Mouse (Mus musculus) spleen, adult 2 months (tissue): ENCODE data around the gene Cd164.

ENCODE experiments used
- CTCF ChIP-seq: fragments of 200-500 bp; IDR thresholded peaks from 2 replicates; pipeline ENCODE4 v1.5.1; 2011; ENCODE audit warnings: mild to moderate bottlenecking, inconsistent platforms; ENCODE audit not compliant: insufficient read depth, insufficient read length, insufficient replicate concordance; ENCODE audit errors: extremely low read depth
- POLR2A ChIP-seq: fragments of 200-500 bp; IDR thresholded peaks from 2 replicates; pipeline ENCODE4 v1.6.1; 2011; ENCODE audit warnings: low read depth, low read length, inconsistent platforms

DNA sequence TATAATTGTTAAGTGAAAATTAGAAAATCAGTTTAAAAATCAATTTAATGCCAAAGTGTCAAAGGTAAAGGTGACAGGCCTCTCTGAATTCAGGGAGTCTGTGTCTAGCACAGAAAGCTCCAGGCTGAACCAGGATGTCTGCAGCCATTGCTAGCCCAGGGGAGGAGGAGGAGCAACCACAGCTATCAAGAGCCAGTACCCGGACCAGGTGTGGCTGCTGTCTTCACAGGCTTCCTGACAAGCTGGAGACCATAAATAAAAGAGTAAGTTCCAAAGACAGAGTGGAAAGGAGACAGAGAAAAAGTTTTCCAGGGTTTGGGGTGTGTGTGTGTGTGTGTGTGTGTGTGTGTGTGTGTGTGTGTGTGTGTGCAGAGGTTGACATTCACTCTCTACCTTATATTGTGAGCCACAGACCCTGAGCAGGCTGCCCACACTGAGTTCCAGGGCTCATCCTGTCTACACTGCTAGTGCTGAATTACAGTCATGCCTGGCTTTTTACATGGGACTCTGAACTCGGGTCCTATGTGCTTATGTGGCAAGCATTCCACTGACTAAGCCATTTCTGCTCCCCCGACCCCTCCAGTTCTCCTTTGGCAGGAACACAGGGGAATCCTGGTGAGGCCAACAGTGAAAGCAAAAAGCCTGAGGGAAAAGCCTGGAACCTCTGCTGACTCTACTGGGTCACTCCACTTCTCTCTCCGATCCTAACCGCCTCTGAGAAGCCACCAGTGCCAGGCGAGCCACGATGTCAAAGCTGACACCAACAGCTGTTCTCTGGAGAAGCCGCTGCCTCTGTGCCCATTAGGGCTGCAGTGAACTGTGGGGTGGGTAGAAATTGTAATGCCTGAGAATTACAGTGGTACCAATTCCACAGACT lies 56.5 kb downstream of the Cd164 start:
- TF ChIP-seq POLR2A = no peak
- TF ChIP-seq CTCF = no peak
